In the genomic region with DNA sequence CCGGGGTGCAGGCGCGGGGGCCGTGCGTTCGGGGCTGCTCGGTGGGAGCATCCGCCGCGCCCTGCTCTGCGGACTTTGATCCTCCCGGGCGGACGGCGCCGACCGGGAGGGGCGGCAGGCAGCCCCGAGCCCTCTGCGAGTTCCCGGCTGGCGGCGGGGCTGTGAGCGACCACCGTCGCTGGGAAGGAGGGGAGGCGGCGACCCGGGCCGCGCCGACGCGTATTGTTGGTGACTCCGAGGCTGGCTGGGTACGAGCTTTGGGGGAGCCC, we compare ENCODE assay signal across 8 mouse cellular contexts. TPM values are rescaled to one million over a fixed set of nuclear protein-coding genes. Genes with fewer than 3 reads are reported as not detected.
DNase-seq lines count a peak whose midpoint lies in the region; ATAC-seq and TF ChIP-seq lines count a peak whose summit lies in the region.

No protein-coding gene starts in this region.

- no peak for TF ChIP-seq CTCF in testis, adult 2 months (IDR thresholded peaks at IDR 0.05; ENCODE audit: control insufficient read depth, insufficient read depth, insufficient replicate concordance, low read depth, low read length)

- H3K4me3 ChIP-seq in testis, adult 2 months (ENCODE audit: control insufficient read depth, low read depth, low read length), result peak overlapping the region; percentile 88
- H3K4me3 ChIP-seq in liver, embryonic 12.5 days, result peak overlapping the region; percentile 92

- 0 out of 2 replicates have a peak, but pooled peaks cover 3% of the 10 kb centered on the region for H3K27me3 ChIP-seq in testis, adult 2 months (ENCODE audit: control insufficient read depth, insufficient read depth, low read length)
- no peaks in the 10 kb centered on the region for H3K27me3 ChIP-seq in liver, embryonic 12.5 days (replicated peaks)

- no peak for DNase-seq in cerebellum, postnatal 10 days
- no peak for DNase-seq in testis, postnatal 14 days (ENCODE audit: low spot score)
- no peak for DNase-seq in frontal cortex, postnatal 14 days (ENCODE audit: low spot score in 2 of 2)
- DNase-seq in adrenal gland, adult 18-20 months (ENCODE audit: low spot score in 2 of 2), result no peak
- no peak for DNase-seq in frontal cortex, postnatal 36 days (ENCODE audit: low spot score in 2 of 2)

- 0 out of 2 replicates have a peak, but pooled peaks have one; percentile 1 for ATAC-seq in cerebellum, adult (ENCODE audit: insufficient number of reproducible peaks, low FRiP score, low TSS enrichment)
- ATAC-seq in liver, embryonic 12.5 days, result 0 out of 2 replicates have a peak, but pooled peaks have one; percentile 30

- H3K27ac ChIP-seq in testis, adult 2 months (ENCODE audit: control insufficient read depth, insufficient read depth, low read depth, low read length), result peak overlapping the region; percentile 85
- peak overlapping the region; percentile 89 for H3K27ac ChIP-seq in liver, embryonic 12.5 days

- no peaks in the 10 kb centered on the region for H3K36me3 ChIP-seq in testis, adult 2 months (ENCODE audit: control insufficient read depth, insufficient read depth, low read length)
- no peaks in the 10 kb centered on the region for H3K36me3 ChIP-seq in liver, embryonic 12.5 days

- peak overlapping the region; percentile 85 for H3K9ac ChIP-seq in liver, embryonic 12.5 days

- WGBS in liver, embryonic 12.5 days (ENCODE audit: insufficient replicate concordance), result under 1% methylated on average over 36 of the region's 36 CpGs

- TF ChIP-seq POLR2A in testis, adult 2 months (IDR thresholded peaks at IDR 0.05; ENCODE audit: control insufficient read depth, low read depth, low read length), result no peak

- peak overlapping the region; percentile 95 for H3K4me2 ChIP-seq in liver, embryonic 12.5 days

- H3K9me3 ChIP-seq in liver, embryonic 12.5 days (replicated peaks), result no peaks in the 10 kb centered on the region

- peaks cover 13% of the 10 kb centered on the region for H3K4me1 ChIP-seq in testis, adult 2 months (ENCODE audit: control insufficient read depth, insufficient read depth, low read length)
- peaks cover 62% of the 10 kb centered on the region for H3K4me1 ChIP-seq in liver, embryonic 12.5 days

RNA-seq across cellular contexts. Expression of gene Rreb1, which starts 48.7 kb away (rescaled TPM):
- 4.6 and 5.3 TPM in 2 replicates for polyA plus RNA-seq in testis, adult 2 months (2012; rRNA removed)
- 8.8 and 10.2 TPM in 2 replicates for polyA plus RNA-seq in liver, embryonic 12.5 days (2016; fragmentation: Nextera tagmentation; extraction: Ambion mirVana)
- total RNA-seq in adrenal gland, adult 18-20 months (2021), result 10 to 100 TPM; 41.1 to 48.4 TPM
